Mouse (Mus musculus): ENCODE measurements around the gene Dnmt3c. TPM values are rescaled to one million over a fixed set of nuclear protein-coding genes. Genes with fewer than 3 reads are reported as not detected.

The Dnmt3c gene
- polyA plus RNA-seq, 1 experiment from 2014 or later, result 0.10 TPM

- WGBS, result 10% methylated on average over 58 of the region's 58 CpGs
- Histone ChIP-seq H3K27me3 (ENCODE audit: control insufficient read depth, insufficient read depth, low read depth, low read length) (no peaks in the 10 kb centered on the region), H3K36me3 (ENCODE audit: control insufficient read depth, insufficient read depth, low read length) (no peaks in the 10 kb centered on the region), H3K4me3 (ENCODE audit: low read length) (peak within 1 kb of the TSS; percentile 93), H3K4me2 (ENCODE audit: low read depth, low read length) (peak within 1 kb of the TSS; percentile 83), H3K27ac (ENCODE audit: low read length) (peak within 1 kb of the TSS; percentile 93), H3K9me3 (ENCODE audit: control insufficient read depth, low read length) (no peaks in the 10 kb centered on the region), H3K9ac (ENCODE audit: low read length) (peak within 1 kb of the TSS; percentile 96), H3K4me1 (replicated peaks; ENCODE audit: control insufficient read depth, insufficient read depth, low read length) (peaks cover 18% of the 10 kb centered on the region)
- peak; percentile 99 for ATAC-seq (ENCODE audit: low read depth)
These were observed 44.3 kb downstream of the Dnmt3c start, which contains the start of gene Mapre1 for GRCm38 (mm10) chr2:153740500-153741436. Mapre1 (plus strand) TSS chr2:153741274.

- Histone ChIP-seq H3K36me3 (ENCODE audit: control insufficient read depth, insufficient read depth, low read length) (peaks cover 3% of the 10 kb centered on the region; the same call in 1 of the 2 replicates), H3K4me2 (ENCODE audit: low read depth, low read length) (peak overlapping the region; percentile 83), H3K9ac (ENCODE audit: low read length) (peak overlapping the region; percentile 96), H3K27ac (ENCODE audit: low read length) (peak overlapping the region; percentile 93), H3K4me3 (ENCODE audit: low read length) (peak overlapping the region; percentile 93), H3K27me3 (ENCODE audit: control insufficient read depth, insufficient read depth, low read depth, low read length) (no peaks in the 10 kb centered on the region), H3K9me3 (ENCODE audit: control insufficient read depth, low read length) (no peaks in the 10 kb centered on the region), H3K4me1 (replicated peaks; ENCODE audit: control insufficient read depth, insufficient read depth, low read length) (peaks cover 18% of the 10 kb centered on the region)
- WGBS, result 0% methylated on average over 35 of the region's 56 CpGs
- peak; percentile 91 for ATAC-seq (ENCODE audit: low read depth)
These were observed 45.1 kb downstream of the Dnmt3c start for GRCm38 (mm10) chr2:153741437-153742065.

GRCm38 (mm10) chr2:153747994-153748393 lies 51.5 kb downstream of the Dnmt3c start:
- Histone ChIP-seq H3K36me3 (ENCODE audit: control insufficient read depth, insufficient read depth, low read length) (peaks cover 11% of the 10 kb centered on the region), H3K4me2 (ENCODE audit: low read depth, low read length) (no peak overlapping the region), H3K9me3 (ENCODE audit: control insufficient read depth, low read length) (no peaks in the 10 kb centered on the region), H3K4me3 (ENCODE audit: low read length) (no peak overlapping the region), H3K27ac (ENCODE audit: low read length) (no peak overlapping the region), H3K9ac (ENCODE audit: low read length) (no peak overlapping the region), H3K27me3 (ENCODE audit: control insufficient read depth, insufficient read depth, low read depth, low read length) (no peaks in the 10 kb centered on the region), H3K4me1 (replicated peaks; ENCODE audit: control insufficient read depth, insufficient read depth, low read length) (peaks cover 14% of the 10 kb centered on the region)
- no peak for ATAC-seq (ENCODE audit: low read depth)

GRCm38 (mm10) chr2:153750363-153750762 lies 53.9 kb downstream of the Dnmt3c start:
- ATAC-seq (ENCODE audit: low read depth), result peak; percentile 94
- H3K9ac ChIP-seq (ENCODE audit: low read length), result no peak overlapping the region
- H3K9me3 ChIP-seq (ENCODE audit: control insufficient read depth, low read length), result no peaks in the 10 kb centered on the region
- H3K4me3 ChIP-seq (ENCODE audit: low read length), result no peak overlapping the region
- peaks cover 11% of the 10 kb centered on the region for H3K36me3 ChIP-seq (ENCODE audit: control insufficient read depth, insufficient read depth, low read length)
- peaks cover 8% of the 10 kb centered on the region; the same call in 1 of the 2 replicates for H3K4me1 ChIP-seq (replicated peaks; ENCODE audit: control insufficient read depth, insufficient read depth, low read length)
- H3K4me2 ChIP-seq (ENCODE audit: low read depth, low read length), result no peak overlapping the region
- no peaks in the 10 kb centered on the region for H3K27me3 ChIP-seq (ENCODE audit: control insufficient read depth, insufficient read depth, low read depth, low read length)
- no peak overlapping the region for H3K27ac ChIP-seq (ENCODE audit: low read length)
- 66% methylated on average over 2 of the region's 2 CpGs for WGBS

GRCm38 (mm10) chr2:153762121-153762520 lies 65.7 kb downstream of the Dnmt3c start:
- Histone ChIP-seq H3K4me3 (ENCODE audit: low read length) (no peak overlapping the region), H3K9ac (ENCODE audit: low read length) (no peak overlapping the region), H3K4me1 (replicated peaks; ENCODE audit: control insufficient read depth, insufficient read depth, low read length) (no peaks in the 10 kb centered on the region), H3K36me3 (ENCODE audit: control insufficient read depth, insufficient read depth, low read length) (peaks cover 50% of the 10 kb centered on the region), H3K27me3 (ENCODE audit: control insufficient read depth, insufficient read depth, low read depth, low read length) (no peaks in the 10 kb centered on the region), H3K9me3 (ENCODE audit: control insufficient read depth, low read length) (no peaks in the 10 kb centered on the region), H3K27ac (ENCODE audit: low read length) (no peak overlapping the region), H3K4me2 (ENCODE audit: low read depth, low read length) (no peak overlapping the region)
- 86% methylated on average over 5 of the region's 5 CpGs for WGBS
- no peak for ATAC-seq (ENCODE audit: low read depth)

GRCm38 (mm10) chr2:153767484-153767883 lies 71.0 kb downstream of the Dnmt3c start:
- H3K9ac ChIP-seq (ENCODE audit: low read length), result no peak overlapping the region
- H3K4me3 ChIP-seq (ENCODE audit: low read length), result no peak overlapping the region
- H3K4me1 ChIP-seq (replicated peaks; ENCODE audit: control insufficient read depth, insufficient read depth, low read length), result no peaks in the 10 kb centered on the region
- no peak for ATAC-seq (ENCODE audit: low read depth)
- peaks cover 20% of the 10 kb centered on the region for H3K36me3 ChIP-seq (ENCODE audit: control insufficient read depth, insufficient read depth, low read length)
- no peaks in the 10 kb centered on the region for H3K9me3 ChIP-seq (ENCODE audit: control insufficient read depth, low read length)
- H3K27me3 ChIP-seq (ENCODE audit: control insufficient read depth, insufficient read depth, low read depth, low read length), result no peaks in the 10 kb centered on the region
- WGBS, result 66% methylated on average over 6 of the region's 6 CpGs
- no peak overlapping the region for H3K4me2 ChIP-seq (ENCODE audit: low read depth, low read length)
- no peak overlapping the region for H3K27ac ChIP-seq (ENCODE audit: low read length)

GRCm38 (mm10) chr2:153768881-153769280 lies 72.4 kb downstream of the Dnmt3c start:
- Histone ChIP-seq H3K4me3 (ENCODE audit: low read length) (no peak overlapping the region), H3K36me3 (ENCODE audit: control insufficient read depth, insufficient read depth, low read length) (peaks cover 20% of the 10 kb centered on the region), H3K27me3 (ENCODE audit: control insufficient read depth, insufficient read depth, low read depth, low read length) (no peaks in the 10 kb centered on the region), H3K27ac (ENCODE audit: low read length) (no peak overlapping the region), H3K4me2 (ENCODE audit: low read depth, low read length) (no peak overlapping the region), H3K4me1 (replicated peaks; ENCODE audit: control insufficient read depth, insufficient read depth, low read length) (peaks cover 7% of the 10 kb centered on the region; the same call in 1 of the 2 replicates), H3K9ac (ENCODE audit: low read length) (no peak overlapping the region), H3K9me3 (ENCODE audit: control insufficient read depth, low read length) (no peaks in the 10 kb centered on the region)
- ATAC-seq (ENCODE audit: low read depth), result no peak
- 72% methylated on average over 2 of the region's 2 CpGs for WGBS

GRCm38 (mm10) chr2:153772950-153773349 lies 76.5 kb downstream of the Dnmt3c start:
- H3K27ac ChIP-seq (ENCODE audit: low read length), result peak overlapping the region; percentile 68
- peak; percentile 56; the same call in 1 of the 2 replicates for ATAC-seq (ENCODE audit: low read depth)

GRCm38 (mm10) chr2:153775472-153775871 lies 79.0 kb downstream of the Dnmt3c start:
- no peak for ATAC-seq (ENCODE audit: low read depth)
- 94% methylated on average over 4 of the region's 4 CpGs for whole genome bisulfite sequencing
- Histone ChIP-seq H3K36me3 (ENCODE audit: control insufficient read depth, insufficient read depth, low read length) (no peaks in the 10 kb centered on the region), H3K9me3 (ENCODE audit: control insufficient read depth, low read length) (no peaks in the 10 kb centered on the region), H3K4me3 (ENCODE audit: low read length) (no peak overlapping the region), H3K27me3 (ENCODE audit: control insufficient read depth, insufficient read depth, low read depth, low read length) (no peaks in the 10 kb centered on the region), H3K4me2 (ENCODE audit: low read depth, low read length) (no peak overlapping the region), H3K9ac (ENCODE audit: low read length) (no peak overlapping the region), H3K27ac (ENCODE audit: low read length) (no peak overlapping the region), H3K4me1 (replicated peaks; ENCODE audit: control insufficient read depth, insufficient read depth, low read length) (peaks cover 16% of the 10 kb centered on the region)

More at GRCm38 (mm10) chr2:153772950-153773349, 76.5 kb downstream of the Dnmt3c start:
- Histone ChIP-seq H3K4me1 (replicated peaks; ENCODE audit: control insufficient read depth, insufficient read depth, low read length) (peaks cover 7% of the 10 kb centered on the region; the same call in 1 of the 2 replicates), H3K4me2 (ENCODE audit: low read depth, low read length) (no peak overlapping the region), H3K9me3 (ENCODE audit: control insufficient read depth, low read length) (no peaks in the 10 kb centered on the region), H3K36me3 (ENCODE audit: control insufficient read depth, insufficient read depth, low read length) (peaks cover 4% of the 10 kb centered on the region), H3K27me3 (ENCODE audit: control insufficient read depth, insufficient read depth, low read depth, low read length) (no peaks in the 10 kb centered on the region), H3K9ac (ENCODE audit: low read length) (no peak overlapping the region), H3K4me3 (ENCODE audit: low read length) (no peak overlapping the region)
- WGBS, result 78% methylated on average over 4 of the region's 4 CpGs
